Mouse (Mus musculus): ENCODE measurements around the gene Sbk1. TPM values are rescaled to one million over a fixed set of nuclear protein-coding genes. Genes with fewer than 3 reads are reported as not detected.

Gene Sbk1
- 120 TPM in 2 replicates for polyA plus RNA-seq (2016; fragmentation: Nextera tagmentation; extraction: Ambion mirVana)

DNA sequence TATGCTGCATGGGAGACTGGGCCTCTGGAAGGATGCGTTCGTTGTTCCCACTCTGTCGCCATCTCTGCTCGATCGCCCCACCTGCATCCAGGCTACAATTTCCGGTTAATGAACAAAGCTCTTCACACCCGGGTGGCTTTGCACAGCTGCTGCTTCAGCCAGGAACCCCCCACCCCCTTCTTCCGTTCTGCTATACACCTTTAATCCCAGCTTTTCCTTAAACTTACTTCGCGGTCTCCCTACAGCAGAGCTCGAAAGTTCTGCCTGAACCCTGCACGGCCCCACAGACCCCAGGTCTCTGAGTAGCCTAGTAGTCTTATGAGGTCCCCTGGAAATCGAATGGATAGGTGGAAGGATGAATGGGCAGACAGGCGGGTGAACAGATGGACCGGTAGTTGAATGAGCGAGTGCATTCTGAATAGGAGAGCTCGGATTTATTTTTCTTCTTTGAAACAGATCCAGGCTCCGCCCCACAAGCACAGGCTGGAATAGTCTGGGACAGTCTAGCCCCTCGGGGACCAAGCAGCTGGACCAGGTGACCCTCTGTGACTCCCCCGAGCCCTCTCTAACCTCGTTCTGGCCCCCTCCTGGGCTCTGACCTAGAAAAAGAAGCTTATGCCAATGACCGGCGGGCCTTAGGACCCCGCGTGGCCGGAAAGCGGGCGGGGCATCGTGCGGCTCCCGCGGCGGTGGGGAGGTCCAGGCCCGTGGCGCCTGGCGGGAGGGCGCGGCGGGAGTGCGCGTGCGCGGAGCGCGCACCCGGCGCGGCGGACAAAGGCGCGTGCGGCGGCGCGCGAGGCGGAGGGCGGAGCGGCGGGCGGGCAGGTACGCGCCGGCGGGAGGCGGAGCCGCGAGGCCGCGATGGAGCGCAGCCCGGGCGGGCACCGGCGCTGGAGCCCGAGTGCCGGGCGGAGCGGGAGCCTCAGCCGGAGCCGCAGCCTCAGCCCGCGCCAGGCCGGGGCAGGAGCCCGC lies at the start of gene Sbk1:
Sbk1 (plus strand) TSS at position 908 of the 972 bp plus-strand sequence.
- WGBS = under 1% methylated on average over 58 of the region's 85 CpGs
- H3K4me3 ChIP-seq (replicated peaks) = peak within 1 kb of the TSS; percentile 98
- H3K9me3 ChIP-seq = no peaks in the 10 kb centered on the region
- peak; percentile 88 for ATAC-seq (ENCODE audit: insufficient number of reproducible peaks, insufficient read depth, low FRiP score, low TSS enrichment, low read depth)
- peak within 1 kb of the TSS; percentile 98 for H3K9ac ChIP-seq (replicated peaks)
- H3K4me1 ChIP-seq (replicated peaks) = peaks cover 48% of the 10 kb centered on the region
- H3K27ac ChIP-seq = peak within 1 kb of the TSS; percentile 97
- H3K36me3 ChIP-seq = peaks cover 26% of the 10 kb centered on the region
- H3K27me3 ChIP-seq = no peaks in the 10 kb centered on the region
- peak within 1 kb of the TSS; percentile 89 for H3K4me2 ChIP-seq

DNA sequence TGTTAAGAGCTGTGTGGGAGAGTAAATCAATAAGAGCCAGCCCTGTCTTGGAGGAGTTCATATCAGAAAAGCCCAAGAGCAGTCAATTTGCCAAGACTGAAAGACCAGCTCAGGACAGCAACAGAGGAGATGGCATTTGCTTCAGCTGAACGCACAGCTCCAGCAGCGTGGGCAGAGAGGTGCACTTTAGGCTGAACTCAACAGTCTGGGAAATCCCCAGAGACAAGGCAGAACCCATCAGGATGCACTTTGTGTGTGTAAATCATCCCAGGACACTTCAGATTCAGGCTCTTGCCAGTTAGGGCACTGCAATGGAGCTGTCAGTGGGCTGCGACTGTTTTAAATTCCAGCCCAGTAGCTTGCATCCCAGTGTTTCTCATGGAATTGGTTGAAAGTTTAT lies 49.7 kb upstream of the Sbk1 start:
- no peak for ATAC-seq (ENCODE audit: insufficient number of reproducible peaks, insufficient read depth, low FRiP score, low TSS enrichment, low read depth)
- H3K4me1 ChIP-seq (replicated peaks) = no peaks in the 10 kb centered on the region
- no peak overlapping the region for H3K4me2 ChIP-seq
- no peak overlapping the region for H3K4me3 ChIP-seq (replicated peaks)
- no peak overlapping the region for H3K27ac ChIP-seq
- no peak overlapping the region for H3K9ac ChIP-seq (replicated peaks)
- no peaks in the 10 kb centered on the region for H3K36me3 ChIP-seq
- no peaks in the 10 kb centered on the region for H3K9me3 ChIP-seq
- 63% methylated on average over 3 of the region's 3 CpGs for WGBS
- no peaks in the 10 kb centered on the region for H3K27me3 ChIP-seq

DNA sequence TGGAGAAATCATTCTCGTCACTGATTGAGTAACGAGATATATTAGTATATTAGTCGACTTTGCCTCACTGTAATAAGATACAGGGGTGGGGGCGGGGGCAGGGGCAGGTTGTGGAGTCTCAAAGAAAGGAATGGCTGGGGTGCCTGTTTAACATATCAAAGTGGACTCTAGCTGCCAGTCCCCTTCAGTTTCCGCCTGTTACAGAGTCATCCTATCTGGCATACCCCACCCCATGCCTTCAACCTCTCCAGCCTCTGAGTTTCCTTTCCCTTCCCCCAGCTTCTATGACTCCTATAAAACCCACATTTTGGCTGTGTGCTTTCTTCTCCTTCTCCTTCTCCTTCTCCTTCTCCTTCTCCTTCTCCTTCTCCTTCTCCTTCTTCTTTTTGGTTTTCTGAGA lies 46.3 kb upstream of the Sbk1 start:
- Histone ChIP-seq H3K4me3 (replicated peaks) (no peak overlapping the region), H3K27me3 (no peaks in the 10 kb centered on the region), H3K36me3 (no peaks in the 10 kb centered on the region), H3K9me3 (no peaks in the 10 kb centered on the region), H3K9ac (replicated peaks) (no peak overlapping the region), H3K27ac (no peak overlapping the region), H3K4me1 (replicated peaks) (no peaks in the 10 kb centered on the region), H3K4me2 (no peak overlapping the region)
- 16% methylated on average over 5 of the region's 5 CpGs for WGBS
- no peak for ATAC-seq (ENCODE audit: insufficient number of reproducible peaks, insufficient read depth, low FRiP score, low TSS enrichment, low read depth)

DNA sequence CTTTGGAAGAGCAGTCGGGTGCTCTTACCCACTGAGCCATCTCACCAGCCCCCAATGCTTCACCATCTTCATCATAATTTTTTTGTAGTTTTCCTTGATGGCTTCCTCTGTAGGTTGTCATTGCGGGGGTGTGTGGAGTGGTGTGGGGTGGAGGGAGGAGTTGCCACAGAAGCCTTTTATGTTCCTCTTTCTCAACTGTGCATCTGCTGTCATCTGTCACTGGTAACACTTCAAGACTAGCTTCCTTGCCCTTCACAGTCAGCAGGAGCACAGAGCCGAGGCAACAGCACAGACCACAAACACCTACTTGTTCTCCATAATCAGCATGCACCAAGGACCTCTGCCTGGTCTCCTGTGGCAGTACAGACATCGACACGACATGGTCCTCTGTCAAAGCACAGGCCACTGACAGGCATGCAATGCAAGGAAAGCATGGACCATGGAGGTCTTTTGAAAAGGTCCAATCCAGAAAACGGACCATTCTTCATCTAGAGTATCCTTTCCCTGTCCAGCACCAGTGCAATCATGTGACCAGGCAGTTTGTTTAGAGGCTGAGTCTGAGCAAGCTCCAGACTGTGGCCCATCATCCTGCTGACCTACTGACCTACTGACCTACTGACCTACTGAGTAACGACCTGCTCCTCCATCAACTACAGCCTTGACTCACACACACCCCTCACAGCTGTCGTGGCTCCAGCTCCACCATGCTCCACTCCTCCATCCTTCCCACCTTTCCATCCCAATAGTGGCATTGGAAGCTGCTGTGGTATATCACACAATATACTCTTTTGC lies 41.9 kb upstream of the Sbk1 start:
- Histone ChIP-seq H3K4me3 (replicated peaks) (no peak overlapping the region), H3K4me1 (replicated peaks) (no peaks in the 10 kb centered on the region), H3K4me2 (no peak overlapping the region), H3K27ac (no peak overlapping the region), H3K27me3 (no peaks in the 10 kb centered on the region), H3K9me3 (no peaks in the 10 kb centered on the region), H3K9ac (replicated peaks) (no peak overlapping the region), H3K36me3 (no peaks in the 10 kb centered on the region)
- no peak for ATAC-seq (ENCODE audit: insufficient number of reproducible peaks, insufficient read depth, low FRiP score, low TSS enrichment, low read depth)
- WGBS = 57% methylated on average over 8 of the region's 8 CpGs

DNA sequence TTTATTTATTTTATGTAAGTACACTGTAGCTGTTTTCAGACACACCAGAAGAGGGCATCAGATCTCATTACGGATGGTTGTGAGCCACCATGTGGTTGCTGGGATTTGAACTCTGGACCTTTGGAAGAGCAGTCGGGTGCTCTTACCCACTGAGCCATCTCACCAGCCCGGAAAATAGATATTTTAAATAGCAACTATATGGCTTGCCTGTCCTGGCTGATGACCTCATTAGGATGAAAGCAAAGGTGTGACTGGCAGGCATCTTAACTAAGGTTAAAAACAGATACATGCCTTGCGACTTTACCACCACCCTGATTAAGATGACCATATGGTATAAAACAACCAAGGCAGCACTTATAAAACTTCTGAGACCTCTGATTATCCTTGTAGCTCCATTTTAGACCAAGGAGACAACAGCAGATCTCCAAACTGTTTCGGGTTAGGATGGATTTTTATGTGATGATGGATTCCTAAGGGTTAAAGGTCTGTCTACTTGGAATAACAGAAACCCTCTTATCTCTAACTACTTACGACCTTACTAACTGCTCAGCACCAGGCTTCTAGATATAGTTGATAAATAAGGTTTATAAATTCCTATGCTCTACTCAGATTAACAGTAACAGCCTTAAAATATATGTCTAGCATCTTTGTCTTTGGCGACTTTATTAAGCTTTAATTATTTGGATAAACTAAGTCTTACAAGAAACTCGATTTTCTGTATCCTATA lies 39.9 kb upstream of the Sbk1 start:
- no peak for ATAC-seq (ENCODE audit: insufficient number of reproducible peaks, insufficient read depth, low FRiP score, low TSS enrichment, low read depth)
- H3K4me2 ChIP-seq = no peak overlapping the region
- no peaks in the 10 kb centered on the region for H3K9me3 ChIP-seq
- no peak overlapping the region for H3K27ac ChIP-seq
- H3K27me3 ChIP-seq = no peaks in the 10 kb centered on the region
- 68% methylated on average over 8 of the region's 8 CpGs for WGBS
- no peak overlapping the region for H3K9ac ChIP-seq (replicated peaks)
- H3K4me3 ChIP-seq (replicated peaks) = no peak overlapping the region
- no peaks in the 10 kb centered on the region for H3K4me1 ChIP-seq (replicated peaks)
- no peaks in the 10 kb centered on the region for H3K36me3 ChIP-seq

DNA sequence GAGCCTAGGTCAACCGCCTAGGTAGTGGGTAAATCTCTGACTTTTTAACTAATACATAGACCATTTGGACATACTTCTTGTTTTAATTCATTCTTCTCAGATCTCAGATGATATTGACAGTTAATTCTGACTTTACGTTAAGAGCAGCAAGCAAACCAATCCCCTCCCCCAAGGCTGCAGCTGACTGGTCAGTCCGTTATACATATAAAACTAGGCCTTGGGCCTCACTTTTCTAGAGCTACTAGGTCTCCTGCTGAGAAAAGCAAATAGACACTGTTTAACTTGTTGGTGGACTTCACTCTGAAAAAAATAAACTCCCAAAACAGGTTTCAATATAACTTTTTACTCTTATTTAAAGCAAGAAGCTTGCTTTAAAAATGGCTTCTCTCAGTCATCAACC lies 37.8 kb upstream of the Sbk1 start:
- H3K36me3 ChIP-seq = no peaks in the 10 kb centered on the region
- 84% methylated on average over 3 of the region's 3 CpGs for WGBS
- no peak overlapping the region for H3K27ac ChIP-seq
- H3K4me1 ChIP-seq (replicated peaks) = no peaks in the 10 kb centered on the region
- H3K4me3 ChIP-seq (replicated peaks) = no peak overlapping the region
- H3K9me3 ChIP-seq = no peaks in the 10 kb centered on the region
- ATAC-seq (ENCODE audit: insufficient number of reproducible peaks, insufficient read depth, low FRiP score, low TSS enrichment, low read depth) = no peak
- no peak overlapping the region for H3K4me2 ChIP-seq
- H3K27me3 ChIP-seq = peaks cover 8% of the 10 kb centered on the region; the same call in 1 of the 2 replicates
- no peak overlapping the region for H3K9ac ChIP-seq (replicated peaks)

DNA sequence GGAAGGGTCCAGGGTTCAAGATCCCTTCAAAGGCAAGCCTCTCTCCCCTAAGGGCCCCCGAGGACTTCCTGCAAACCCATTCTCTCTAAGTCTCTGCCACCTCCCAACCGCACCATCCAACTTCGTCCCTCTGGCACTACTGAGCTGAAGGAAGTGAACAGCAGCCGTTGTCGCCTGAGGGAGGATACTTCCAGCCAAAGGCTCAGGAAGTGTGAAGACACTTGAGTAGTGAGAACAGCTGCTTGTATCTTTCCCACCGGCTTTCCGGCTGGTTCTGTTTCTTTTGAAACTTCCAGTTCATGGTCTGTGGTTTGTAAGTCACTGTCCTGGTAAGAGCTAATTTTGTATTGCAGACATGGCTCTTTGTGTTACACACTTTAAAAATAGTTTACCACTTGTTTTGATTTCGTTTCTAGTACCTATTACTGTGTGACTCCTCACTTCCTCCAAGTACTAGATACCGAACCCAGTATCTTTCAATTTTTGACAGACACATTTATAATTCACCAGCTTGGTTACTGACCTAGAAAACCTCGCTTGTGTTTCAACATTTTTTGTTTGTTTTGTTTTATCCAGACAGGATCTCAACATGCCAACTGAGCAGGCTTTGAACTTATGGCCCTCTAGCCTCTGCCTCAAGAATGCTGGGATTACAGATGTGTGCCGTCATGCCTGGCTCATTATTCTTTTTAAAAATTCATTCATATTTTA lies 36.2 kb upstream of the Sbk1 start:
- Histone ChIP-seq H3K4me1 (replicated peaks) (no peaks in the 10 kb centered on the region), H3K9ac (replicated peaks) (no peak overlapping the region), H3K4me3 (replicated peaks) (no peak overlapping the region), H3K36me3 (no peaks in the 10 kb centered on the region), H3K9me3 (no peaks in the 10 kb centered on the region), H3K4me2 (no peak overlapping the region), H3K27ac (no peak overlapping the region), H3K27me3 (peaks cover 8% of the 10 kb centered on the region; the same call in 1 of the 2 replicates)
- ATAC-seq (ENCODE audit: insufficient number of reproducible peaks, insufficient read depth, low FRiP score, low TSS enrichment, low read depth) = no peak
- WGBS = 68% methylated on average over 11 of the region's 11 CpGs

DNA sequence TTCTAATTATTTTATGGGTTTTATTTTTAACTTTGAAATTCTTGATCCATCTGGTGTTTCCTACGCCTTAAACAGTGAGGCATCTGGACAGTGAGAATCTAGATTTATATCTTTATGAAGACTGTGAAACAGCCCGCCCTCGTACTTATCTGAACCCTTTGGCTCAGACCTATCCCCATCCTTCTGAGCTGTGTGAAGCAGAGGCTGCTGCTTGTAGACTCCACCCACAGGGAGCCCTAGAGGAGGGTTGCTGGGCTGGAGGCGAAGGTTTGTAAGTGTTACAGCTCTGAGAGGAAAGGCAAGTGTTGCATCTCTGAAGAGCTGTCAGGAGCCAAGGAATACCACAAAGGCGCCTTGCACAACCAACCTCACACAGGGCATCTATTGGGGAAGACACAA lies 35.6 kb upstream of the Sbk1 start:
- no peak overlapping the region for H3K27ac ChIP-seq
- H3K4me2 ChIP-seq = no peak overlapping the region
- no peak overlapping the region for H3K9ac ChIP-seq (replicated peaks)
- WGBS = 74% methylated on average over 5 of the region's 5 CpGs
- no peaks in the 10 kb centered on the region for H3K36me3 ChIP-seq
- peaks cover 8% of the 10 kb centered on the region; the same call in 1 of the 2 replicates for H3K27me3 ChIP-seq
- no peaks in the 10 kb centered on the region for H3K9me3 ChIP-seq
- no peak for ATAC-seq (ENCODE audit: insufficient number of reproducible peaks, insufficient read depth, low FRiP score, low TSS enrichment, low read depth)
- H3K4me1 ChIP-seq (replicated peaks) = no peaks in the 10 kb centered on the region
- H3K4me3 ChIP-seq (replicated peaks) = no peak overlapping the region

DNA sequence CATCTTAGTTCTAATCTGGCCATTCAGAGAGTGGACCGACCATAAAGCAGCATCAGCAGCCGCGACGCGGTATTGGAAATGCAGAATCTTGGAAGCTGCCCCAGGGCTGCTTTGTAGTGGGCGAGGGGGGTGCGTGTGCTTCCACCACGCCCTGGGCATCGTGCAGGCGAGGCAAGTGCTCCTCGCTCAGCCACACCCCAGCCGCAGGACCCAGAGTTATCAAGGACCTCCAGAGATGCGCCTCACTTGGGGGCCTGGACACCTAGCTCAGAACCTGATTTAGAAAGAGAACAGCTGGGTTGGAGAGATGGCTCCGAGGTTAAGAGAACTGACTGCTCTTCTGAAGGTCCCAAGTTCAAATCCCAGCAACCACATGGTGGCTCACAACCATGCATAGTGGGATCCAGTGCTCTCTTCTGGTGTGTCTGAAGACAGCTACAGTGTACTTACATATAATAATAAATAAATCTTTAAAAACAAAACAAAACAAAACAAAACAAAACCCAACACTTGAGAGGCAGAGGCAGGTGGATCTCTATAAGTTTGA lies 31.5 kb upstream of the Sbk1 start:
- Histone ChIP-seq H3K4me1 (replicated peaks) (no peaks in the 10 kb centered on the region), H3K9me3 (no peaks in the 10 kb centered on the region), H3K27me3 (peaks cover 8% of the 10 kb centered on the region; the same call in 1 of the 2 replicates), H3K4me2 (no peak overlapping the region), H3K9ac (replicated peaks) (no peak overlapping the region), H3K27ac (no peak overlapping the region), H3K4me3 (replicated peaks) (no peak overlapping the region), H3K36me3 (no peaks in the 10 kb centered on the region)
- no peak for ATAC-seq (ENCODE audit: insufficient number of reproducible peaks, insufficient read depth, low FRiP score, low TSS enrichment, low read depth)
- 82% methylated on average over 14 of the region's 14 CpGs for WGBS

DNA sequence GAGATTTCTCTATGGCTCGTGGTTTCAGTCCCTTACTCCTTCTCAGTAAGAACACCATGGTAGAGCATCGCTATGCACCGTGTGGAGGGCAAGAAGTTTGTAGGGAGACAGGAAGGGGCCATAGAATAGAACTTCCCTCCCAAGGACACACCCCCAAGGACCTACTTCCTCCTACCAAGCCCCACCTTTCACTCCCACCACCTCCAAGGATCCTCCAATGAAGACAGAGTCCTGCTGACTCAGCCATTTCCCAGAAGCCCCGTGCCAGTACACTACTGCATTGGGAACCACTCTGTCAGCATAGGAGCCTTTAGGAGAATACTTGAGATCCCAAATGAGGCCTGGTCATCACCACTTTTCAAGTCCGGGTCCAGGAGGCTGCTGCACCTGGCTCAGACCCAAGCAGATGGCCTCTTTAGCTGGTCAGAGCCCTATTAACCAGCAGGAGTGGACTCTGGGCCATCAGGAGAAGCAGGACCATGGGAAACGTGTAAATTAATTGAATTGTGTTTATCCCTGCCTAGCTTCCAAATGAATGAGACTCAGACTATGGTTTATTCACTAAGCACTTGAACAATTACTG lies 28.2 kb upstream of the Sbk1 start:
- Histone ChIP-seq H3K27me3 (peaks cover 24% of the 10 kb centered on the region), H3K4me1 (replicated peaks) (peaks cover 14% of the 10 kb centered on the region), H3K4me2 (no peak overlapping the region), H3K9me3 (no peaks in the 10 kb centered on the region), H3K27ac (no peak overlapping the region), H3K4me3 (replicated peaks) (no peak overlapping the region), H3K36me3 (no peaks in the 10 kb centered on the region), H3K9ac (replicated peaks) (no peak overlapping the region)
- WGBS = 71% methylated on average over 6 of the region's 6 CpGs
- ATAC-seq (ENCODE audit: insufficient number of reproducible peaks, insufficient read depth, low FRiP score, low TSS enrichment, low read depth) = no peak

Measured in limb, embryonic 12.5 days (tissue).